Mouse (Mus musculus): ENCODE measurements around the gene Esyt2. TPM values are rescaled to one million over a fixed set of nuclear protein-coding genes. Genes with fewer than 3 reads are reported as not detected.

The Esyt2 gene
- polyA plus RNA-seq, 1 experiment from 2014 or later = 14.7 TPM

- 91% methylated on average over 3 of the region's 3 CpGs for WGBS
These were observed 155.1 kb downstream of the Esyt2 start for GRCm38 (mm10) chr12:116436125-116436524.

GRCm38 (mm10) chr12:116438591-116438990 lies 157.6 kb downstream of the Esyt2 start:
- no peaks in the 10 kb centered on the region for H3K9me3 ChIP-seq
- no peak overlapping the region for H3K4me3 ChIP-seq
- peaks cover 71% of the 10 kb centered on the region for H3K36me3 ChIP-seq
- no peak for DNase-seq (ENCODE audit: low spot score)
- H3K4me1 ChIP-seq = no peaks in the 10 kb centered on the region
- H3K27me3 ChIP-seq (ENCODE audit: insufficient read depth, poor library complexity, severe bottlenecking) = no peaks in the 10 kb centered on the region
- no peak overlapping the region for H3K27ac ChIP-seq
- 92% methylated on average over 5 of the region's 5 CpGs for WGBS

More at GRCm38 (mm10) chr12:116436125-116436524, 155.1 kb downstream of the Esyt2 start:
- H3K9me3 ChIP-seq = no peaks in the 10 kb centered on the region
- no peaks in the 10 kb centered on the region for H3K4me1 ChIP-seq
- H3K27me3 ChIP-seq (ENCODE audit: insufficient read depth, poor library complexity, severe bottlenecking) = no peaks in the 10 kb centered on the region
- no peak overlapping the region for H3K27ac ChIP-seq
- H3K36me3 ChIP-seq = peaks cover 70% of the 10 kb centered on the region
- no peak overlapping the region for H3K4me3 ChIP-seq
- DNase-seq (ENCODE audit: low spot score) = no peak

Small RNAs within 50 kb of the gene (microRNA-seq; reads per million reads assigned to microRNA genes)
- gene Gm23190 = not detected

Other genes with a start within 250 kb of the Esyt2 start
- 32.0 and 37.4 TPM in 2 replicates for gene Zfp386, start 233.5 kb upstream of the Esyt2 start, polyA plus RNA-seq (2016; fragmentation: Nextera tagmentation; extraction: Ambion mirVana)
- 0.55 and 1.8 TPM in 2 replicates for gene Vipr2, start 203.5 kb upstream of the Esyt2 start, polyA plus RNA-seq (2016; fragmentation: Nextera tagmentation; extraction: Ambion mirVana)
- gene Wdr60, start 18.2 kb upstream of the Esyt2 start, polyA plus RNA-seq (2016; fragmentation: Nextera tagmentation; extraction: Ambion mirVana) = 3.6 and 9.8 TPM in 2 replicates
- gene Gm11027, start 5.8 kb upstream of the Esyt2 start, polyA plus RNA-seq (2016; fragmentation: Nextera tagmentation; extraction: Ambion mirVana) = not detected in 2 replicates
- 36.4 and 37.6 TPM in 2 replicates for gene Ncapg2, start 124.2 kb downstream of the Esyt2 start, polyA plus RNA-seq (2016; fragmentation: Nextera tagmentation; extraction: Ambion mirVana)
- gene Ptprn2, start 204.5 kb downstream of the Esyt2 start, polyA plus RNA-seq (2016; fragmentation: Nextera tagmentation; extraction: Ambion mirVana) = 0.16 TPM in 1 of 2 replicates, not detected in the other

Data from heart, embryonic 10.5 days (tissue).